Mouse (Mus musculus) CD8-positive naive resting alpha-beta T cell, adult 2 months (primary cell): Measurements from ENCODE around the gene Zfp108.
A peak's percentile ranks its signal among the peaks of the same experiment; 100 is the strongest.

Source experiments
- DNase-seq, 2 experiments: peaks; one replicate each; pipeline ENCODE4 v3.0.0; 2022; ENCODE audit warnings: low read depth in 2 of 2, low spot score in 2 of 2

The Zfp108 gene

DNA sequence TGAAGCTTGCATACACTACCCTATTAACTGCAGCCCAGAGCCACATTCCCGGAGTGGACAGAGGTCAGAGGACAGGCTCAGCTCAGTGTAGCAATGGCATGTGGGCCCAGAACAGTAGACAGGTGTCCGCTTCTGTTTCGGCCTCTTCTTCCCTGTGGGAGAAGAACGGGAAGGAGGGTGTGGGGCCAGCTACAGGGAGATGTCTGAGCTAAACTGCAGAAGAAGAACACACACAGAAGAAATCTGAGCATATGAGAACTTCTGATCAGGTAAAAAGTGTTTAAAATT lies 26.2 kb downstream of the Zfp108 start:
- DNase-seq, result no peak

GRCm38 (mm10) chr7:24286090-24286489 lies 31.5 kb downstream of the Zfp108 start:
- no peak for DNase-seq

DNA sequence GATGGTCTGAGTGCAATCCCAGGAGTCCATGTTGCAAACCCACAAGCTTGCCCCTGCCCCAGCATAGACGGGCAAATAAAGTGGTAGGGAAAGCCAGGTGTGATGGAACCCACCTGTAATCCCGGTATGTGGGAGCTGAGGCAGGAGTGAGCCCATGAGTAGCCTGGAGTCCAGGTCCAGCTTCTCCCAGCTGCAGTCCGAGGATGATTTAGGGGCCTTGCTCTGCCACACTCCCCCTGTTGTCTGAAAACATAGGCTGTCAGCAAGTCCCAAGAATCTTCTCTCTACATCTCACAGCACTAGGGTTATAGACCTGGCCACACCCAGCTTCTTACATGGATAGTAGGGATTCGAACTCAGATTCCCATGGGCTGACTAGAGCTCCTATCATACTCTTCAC lies 32.3 kb downstream of the Zfp108 start:
- DNase-seq, result no peak

DNA sequence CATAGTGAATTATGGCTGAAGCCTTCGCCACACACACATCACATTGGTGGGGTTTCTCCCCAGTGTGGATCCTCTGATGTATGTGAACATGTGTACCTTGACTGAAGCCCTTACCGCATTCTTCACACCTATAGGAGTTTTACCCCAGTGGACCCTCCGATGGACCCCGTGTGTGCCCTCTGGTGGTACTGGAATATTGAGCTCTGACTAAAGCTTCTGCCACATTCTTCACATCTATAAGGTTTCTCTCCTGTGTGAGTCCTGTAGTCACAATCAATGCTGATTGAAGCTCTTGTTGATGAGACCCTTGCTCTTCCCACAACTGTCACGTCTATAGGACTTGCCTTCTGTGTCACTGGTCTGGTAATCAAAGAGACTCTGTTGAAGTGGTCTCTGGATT lies 33.1 kb downstream of the Zfp108 start:
- DNase-seq, result no peak

DNA sequence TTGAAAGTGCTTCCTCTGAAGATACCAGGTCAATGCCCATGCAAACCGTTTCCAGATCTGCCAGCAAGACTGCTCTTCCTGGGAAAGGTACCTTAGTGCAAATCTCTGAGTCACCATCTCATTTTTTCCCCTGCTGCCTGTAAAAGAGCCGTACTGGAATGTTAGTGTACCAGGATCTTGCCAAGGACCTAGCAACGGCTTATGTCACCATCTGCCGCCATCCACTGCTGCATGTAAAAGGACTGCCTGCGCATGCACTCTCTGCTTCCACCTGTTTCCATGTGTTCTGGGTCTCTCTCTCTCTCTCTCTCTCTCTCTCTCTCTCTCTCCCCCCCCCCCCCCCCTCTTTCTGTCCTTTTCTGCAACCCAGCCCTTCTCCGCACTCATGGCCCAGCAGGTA lies 33.9 kb downstream of the Zfp108 start:
- no peak for DNase-seq

DNA sequence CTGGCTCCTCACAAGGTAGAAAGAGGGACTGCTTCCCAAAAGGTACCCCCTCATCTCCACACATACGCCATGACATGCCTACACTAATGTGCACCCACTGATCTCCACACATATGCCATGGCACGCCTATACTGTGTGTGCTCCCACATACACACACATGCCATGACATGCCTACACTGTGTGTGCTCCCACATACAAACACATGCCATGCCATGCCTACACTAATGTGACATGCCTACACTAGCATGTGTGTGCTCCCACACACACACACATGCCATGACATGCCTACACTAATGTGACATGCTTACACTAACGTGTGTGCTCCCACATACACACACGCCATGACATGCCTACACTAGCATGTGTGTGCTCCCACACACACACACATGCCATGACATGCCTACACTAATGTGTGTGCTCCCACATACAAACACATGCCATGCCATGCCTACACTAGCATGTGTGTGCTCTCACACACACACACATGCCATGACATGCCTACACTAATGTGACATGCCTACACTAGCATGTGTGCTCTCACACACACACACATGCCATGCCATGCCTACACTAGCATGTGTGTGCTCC lies 35.6 kb downstream of the Zfp108 start:
- no peak for DNase-seq

DNA sequence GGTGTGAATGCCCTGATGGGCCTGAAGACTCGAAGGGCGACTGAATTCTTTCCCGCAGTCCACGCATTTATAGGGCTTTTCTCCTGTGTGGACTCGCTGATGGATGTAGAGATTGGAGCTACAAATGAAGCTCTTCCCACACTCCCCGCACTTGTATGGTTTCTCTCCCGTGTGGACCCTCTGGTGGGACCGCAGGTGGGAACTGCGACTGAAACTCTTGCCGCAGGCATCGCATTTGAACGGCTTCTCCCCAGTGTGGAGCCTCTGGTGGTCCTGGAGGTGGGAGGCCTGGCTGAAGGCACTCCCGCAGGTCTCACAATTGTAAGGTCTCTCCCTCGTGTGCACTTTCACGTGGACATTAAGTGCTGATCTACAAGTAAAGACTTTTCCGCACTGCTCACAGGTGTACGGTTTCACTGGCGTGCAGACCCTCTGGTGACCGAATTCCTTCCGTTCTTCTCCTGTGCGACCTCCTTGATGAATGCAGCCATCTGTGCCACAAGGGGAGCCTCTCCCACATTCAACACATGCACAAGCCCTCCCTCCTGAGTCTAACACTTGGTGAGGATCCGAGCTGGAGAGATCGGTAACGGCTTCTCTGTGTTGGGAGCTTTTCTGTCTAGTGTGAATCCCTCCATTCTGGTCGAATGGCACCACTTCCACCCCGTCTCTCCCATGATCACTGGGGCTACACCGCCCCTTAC lies 36.9 kb downstream of the Zfp108 start:
- no peak for DNase-seq

GRCm38 (mm10) chr7:24293061-24293851 lies 38.7 kb downstream of the Zfp108 start:
- no peak for DNase-seq

- DNase-seq, result no peak
Measured at GRCm38 (mm10) chr7:24294763-24295162, 40.2 kb downstream of the Zfp108 start.

DNA sequence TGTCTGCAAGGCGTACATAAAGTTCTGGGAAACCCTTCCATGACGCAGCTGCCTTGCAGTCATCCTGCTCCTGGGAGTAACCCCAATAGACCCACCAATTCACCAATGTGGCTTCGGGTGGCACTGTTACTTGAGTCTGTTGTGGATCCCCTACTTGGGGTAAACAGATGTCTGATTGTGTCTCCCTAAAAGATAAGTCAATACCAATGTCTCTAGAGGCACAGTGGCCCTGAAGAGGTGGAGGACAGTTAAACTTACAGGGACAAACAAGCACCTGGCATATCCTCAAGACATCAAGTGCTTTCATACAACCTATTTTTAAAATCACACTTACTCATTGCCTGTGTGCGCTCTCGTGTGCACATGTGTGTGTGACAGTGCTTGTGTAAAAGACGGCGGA lies 40.8 kb downstream of the Zfp108 start:
- no peak for DNase-seq

- no peak for DNase-seq
Measured at GRCm38 (mm10) chr7:24296386-24296785, 41.8 kb downstream of the Zfp108 start.

DNA sequence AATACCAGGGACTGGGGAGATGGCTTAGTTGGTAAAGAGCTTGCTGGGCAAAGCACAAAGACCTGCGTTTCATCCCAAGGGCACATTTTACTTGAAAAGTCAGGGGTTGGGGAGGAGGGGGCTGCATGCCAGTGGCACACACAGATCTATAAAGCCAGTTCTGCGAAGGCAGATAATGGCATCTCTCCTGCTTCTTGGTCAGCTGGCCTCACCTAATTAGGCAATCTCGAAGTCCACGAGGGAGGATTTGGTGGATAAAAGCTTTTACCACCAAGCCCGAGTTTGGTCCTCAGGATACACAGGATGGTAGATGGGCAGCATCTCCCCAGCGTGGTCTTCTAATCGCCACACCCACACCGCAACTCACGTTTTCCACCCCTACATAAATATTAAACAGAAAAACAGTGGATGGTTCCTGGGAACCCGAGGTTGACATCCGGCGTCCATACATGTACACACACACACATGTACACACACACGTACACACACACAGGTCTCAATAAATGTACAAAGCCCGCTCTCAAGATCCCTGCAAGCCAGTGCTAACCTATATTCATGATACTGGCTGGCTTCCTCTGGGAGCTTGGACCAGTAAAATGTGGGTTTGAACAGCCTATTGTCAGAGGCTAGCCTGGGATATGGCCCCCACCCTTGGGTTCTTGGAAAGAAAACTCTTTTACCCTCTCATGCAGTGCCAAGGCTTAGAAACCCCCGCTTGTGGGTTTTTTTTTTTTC lies 42.9 kb downstream of the Zfp108 start:
- no peak for DNase-seq

DNA sequence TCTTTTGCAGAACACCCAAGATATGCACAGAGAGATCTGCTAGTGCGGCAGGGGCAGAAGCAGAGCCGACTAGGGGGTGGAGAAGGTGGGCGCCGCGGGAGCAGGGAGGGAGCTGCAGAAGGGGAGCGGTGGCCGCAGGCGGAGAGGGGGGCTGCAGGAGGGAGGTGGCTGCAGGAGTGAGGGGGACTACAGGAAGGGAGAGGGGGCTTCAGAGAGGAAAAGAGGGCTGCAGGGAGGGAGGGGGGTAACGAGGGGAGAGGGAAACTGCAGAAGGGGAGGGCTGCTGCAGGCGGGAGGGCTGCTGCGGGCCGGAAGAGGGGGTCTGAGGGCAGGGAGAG lies 44.0 kb downstream of the Zfp108 start:
- no peak for DNase-seq

- peak; percentile 52 to 67 for DNase-seq
Measured at GRCm38 (mm10) chr7:24298973-24299708, 44.5 kb downstream of the Zfp108 start.

DNA sequence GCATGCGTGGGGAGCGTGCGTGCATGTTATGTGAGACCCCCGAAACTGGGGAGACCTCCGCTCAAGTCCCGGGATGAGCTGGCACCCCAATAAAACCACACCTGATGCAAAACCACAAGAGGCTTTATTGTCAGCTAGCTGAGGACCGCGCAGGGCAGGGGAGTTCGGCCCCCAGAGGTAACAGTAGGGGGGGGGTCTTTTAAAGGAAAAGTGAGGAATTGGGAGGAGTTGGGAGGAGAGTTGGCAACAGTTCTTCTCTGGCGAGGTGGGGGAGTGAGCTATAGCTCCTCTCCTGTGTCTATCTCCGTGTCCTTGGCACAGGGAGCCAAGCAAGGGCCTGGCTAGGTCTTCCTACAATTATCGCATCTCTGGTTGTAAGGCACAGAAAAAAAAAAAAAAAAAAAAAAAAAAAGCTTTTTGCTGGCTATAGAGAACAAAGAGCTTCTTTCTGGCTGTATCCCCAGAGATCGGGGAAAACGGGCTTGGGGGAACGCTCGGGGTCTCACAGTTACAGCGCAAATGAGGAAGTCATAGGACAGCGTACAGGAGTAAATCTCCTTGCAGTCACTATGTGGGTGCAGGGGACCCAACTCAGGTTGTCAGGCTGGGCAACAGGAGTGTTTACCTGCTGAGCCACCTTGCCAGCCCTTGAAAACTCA lies 45.4 kb downstream of the Zfp108 start:
- DNase-seq, result no peak

GRCm38 (mm10) chr7:24300771-24301282 lies 46.2 kb downstream of the Zfp108 start, which contains the start of gene Zfp61:
Gene Zfp61 (minus strand): TSS chr7:24301232.
- DNase-seq, result no peak
